Mouse (Mus musculus): ENCODE data around the gene Fam173a. TPM values are rescaled to one million over a fixed set of nuclear protein-coding genes. Genes with fewer than 3 reads are reported as not detected.

Fam173a gene
- polyA plus RNA-seq (2015; fragmentation: Nextera tagmentation; extraction: Ambion mirVana), result 89.8 and 93.0 TPM in 2 replicates

- Histone ChIP-seq H3K4me2 (replicated peaks) (peak within 1 kb of the TSS; percentile 82), H3K9ac (replicated peaks) (peak within 1 kb of the TSS; percentile 81), H3K4me1 (replicated peaks) (peaks cover 61% of the 10 kb centered on the region), H3K27me3 (no peaks in the 10 kb centered on the region), H3K9me3 (no peaks in the 10 kb centered on the region), H3K27ac (peak within 1 kb of the TSS; percentile 91), H3K4me3 (replicated peaks) (peak within 1 kb of the TSS; percentile 79), H3K36me3 (peaks cover 18% of the 10 kb centered on the region)
- WGBS, result 1% methylated on average over 14 of the region's 14 CpGs
- ATAC-seq, result peak; percentile 53
Measured at GRCm38 (mm10) chr17:25792615-25793014, at the start of gene Fam173a. Gene Fam173a, minus strand, starts transcription at chr17:25792901.

- no peak within 1 kb of the TSS for H3K4me3 ChIP-seq (replicated peaks)
- peaks cover 42% of the 10 kb centered on the region for H3K4me1 ChIP-seq (replicated peaks)
- no peaks in the 10 kb centered on the region for H3K27me3 ChIP-seq
- H3K27ac ChIP-seq, result no peak within 1 kb of the TSS
- H3K4me2 ChIP-seq (replicated peaks), result no peak within 1 kb of the TSS
- H3K36me3 ChIP-seq, result peaks cover 54% of the 10 kb centered on the region
- no peak for ATAC-seq
- WGBS, result 95% methylated on average over 22 of the region's 22 CpGs
- no peak within 1 kb of the TSS for H3K9ac ChIP-seq (replicated peaks)
- H3K9me3 ChIP-seq, result no peaks in the 10 kb centered on the region
Measured at GRCm38 (mm10) chr17:25841117-25841880, 48.6 kb upstream of the Fam173a start, which contains the start of gene Gm20683. Gene Gm20683, minus strand, starts transcription at chr17:25841763.

GRCm38 (mm10) chr17:25840519-25840918 is 47.8 kb upstream of the Fam173a start:
- ATAC-seq, result no peak
- peaks cover 50% of the 10 kb centered on the region for H3K4me1 ChIP-seq (replicated peaks)
- H3K4me3 ChIP-seq (replicated peaks), result no peak overlapping the region
- no peak overlapping the region for H3K9ac ChIP-seq (replicated peaks)
- H3K27ac ChIP-seq, result no peak overlapping the region
- H3K4me2 ChIP-seq (replicated peaks), result no peak overlapping the region
- H3K9me3 ChIP-seq, result no peaks in the 10 kb centered on the region
- peaks cover 48% of the 10 kb centered on the region for H3K36me3 ChIP-seq
- no peaks in the 10 kb centered on the region for H3K27me3 ChIP-seq
- 97% methylated on average over 6 of the region's 6 CpGs for WGBS

GRCm38 (mm10) chr17:25839455-25840235 is 46.9 kb upstream of the Fam173a start:
- H3K9ac ChIP-seq (replicated peaks), result no peak overlapping the region
- 87% methylated on average over 14 of the region's 14 CpGs for WGBS
- H3K4me3 ChIP-seq (replicated peaks), result no peak overlapping the region
- no peaks in the 10 kb centered on the region for H3K9me3 ChIP-seq
- peaks cover 53% of the 10 kb centered on the region for H3K4me1 ChIP-seq (replicated peaks)
- H3K36me3 ChIP-seq, result peaks cover 55% of the 10 kb centered on the region
- ATAC-seq, result no peak
- no peak overlapping the region for H3K27ac ChIP-seq
- no peak overlapping the region for H3K4me2 ChIP-seq (replicated peaks)
- H3K27me3 ChIP-seq, result no peaks in the 10 kb centered on the region

- H3K9ac ChIP-seq (replicated peaks), result no peak overlapping the region
- peaks cover 57% of the 10 kb centered on the region for H3K4me1 ChIP-seq (replicated peaks)
- ATAC-seq, result no peak
- H3K36me3 ChIP-seq, result peaks cover 55% of the 10 kb centered on the region
- H3K27me3 ChIP-seq, result no peaks in the 10 kb centered on the region
- no peak overlapping the region for H3K4me3 ChIP-seq (replicated peaks)
- no peaks in the 10 kb centered on the region for H3K9me3 ChIP-seq
- no peak overlapping the region for H3K4me2 ChIP-seq (replicated peaks)
- no peak overlapping the region for H3K27ac ChIP-seq
- 91% methylated on average over 4 of the region's 4 CpGs for WGBS
Measured at GRCm38 (mm10) chr17:25838904-25839303, 46.2 kb upstream of the Fam173a start.

- Histone ChIP-seq H3K4me2 (replicated peaks) (peak overlapping the region; percentile 98), H3K27ac (peak overlapping the region; percentile 80), H3K4me3 (replicated peaks) (peak overlapping the region; percentile 44; the same call in 1 of the 2 replicates), H3K27me3 (no peaks in the 10 kb centered on the region), H3K36me3 (peaks cover 55% of the 10 kb centered on the region), H3K9me3 (no peaks in the 10 kb centered on the region), H3K9ac (replicated peaks) (peak overlapping the region; percentile 78; the same call in 1 of the 2 replicates), H3K4me1 (replicated peaks) (peaks cover 52% of the 10 kb centered on the region)
- 16% methylated on average over 3 of the region's 3 CpGs for WGBS
- no peak for ATAC-seq
Measured at GRCm38 (mm10) chr17:25837533-25837932, 44.8 kb upstream of the Fam173a start.

- H3K4me2 ChIP-seq (replicated peaks), result peak within 1 kb of the TSS; percentile 98
- no peaks in the 10 kb centered on the region for H3K27me3 ChIP-seq
- H3K4me3 ChIP-seq (replicated peaks), result peak within 1 kb of the TSS; percentile 44
- peak; percentile 38 for ATAC-seq
- peak within 1 kb of the TSS; percentile 80 for H3K27ac ChIP-seq
- H3K36me3 ChIP-seq, result peaks cover 50% of the 10 kb centered on the region
- no peaks in the 10 kb centered on the region for H3K9me3 ChIP-seq
- under 1% methylated on average over 29 of the region's 29 CpGs for WGBS
- H3K4me1 ChIP-seq (replicated peaks), result peaks cover 54% of the 10 kb centered on the region
- peak within 1 kb of the TSS; percentile 78 for H3K9ac ChIP-seq (replicated peaks)
Measured at GRCm38 (mm10) chr17:25837076-25837410, 44.3 kb upstream of the Fam173a start, which contains the start of gene Rhbdl1. Gene Rhbdl1, minus strand, starts transcription at chr17:25837295.

GRCm38 (mm10) chr17:25836397-25837075 is 43.8 kb upstream of the Fam173a start:
- H3K4me2 ChIP-seq (replicated peaks), result peak overlapping the region; percentile 98
- 21% methylated on average over 23 of the region's 23 CpGs for WGBS
- H3K4me3 ChIP-seq (replicated peaks), result peak overlapping the region; percentile 44
- H3K36me3 ChIP-seq, result peaks cover 46% of the 10 kb centered on the region
- no peaks in the 10 kb centered on the region for H3K27me3 ChIP-seq
- H3K4me1 ChIP-seq (replicated peaks), result peaks cover 59% of the 10 kb centered on the region
- no peak for ATAC-seq
- H3K9ac ChIP-seq (replicated peaks), result peak overlapping the region; percentile 78
- H3K9me3 ChIP-seq, result no peaks in the 10 kb centered on the region
- H3K27ac ChIP-seq, result peak overlapping the region; percentile 80

GRCm38 (mm10) chr17:25835816-25836215 is 43.1 kb upstream of the Fam173a start:
- H3K4me1 ChIP-seq (replicated peaks), result peaks cover 66% of the 10 kb centered on the region
- H3K36me3 ChIP-seq, result peaks cover 46% of the 10 kb centered on the region
- WGBS, result 92% methylated on average over 16 of the region's 16 CpGs
- peak overlapping the region; percentile 80; the same call in 1 of the 2 replicates for H3K27ac ChIP-seq
- H3K27me3 ChIP-seq, result no peaks in the 10 kb centered on the region
- no peak overlapping the region; the same call in 1 of the 2 replicates for H3K9ac ChIP-seq (replicated peaks)
- peak overlapping the region; percentile 88; the same call in 1 of the 2 replicates for H3K4me3 ChIP-seq (replicated peaks)
- ATAC-seq, result no peak
- peak overlapping the region; percentile 98 for H3K4me2 ChIP-seq (replicated peaks)
- H3K9me3 ChIP-seq, result no peaks in the 10 kb centered on the region

- no peak overlapping the region for H3K27ac ChIP-seq
- ATAC-seq, result no peak
- H3K9ac ChIP-seq (replicated peaks), result peak overlapping the region; percentile 91; the same call in 1 of the 2 replicates
- H3K4me1 ChIP-seq (replicated peaks), result peaks cover 72% of the 10 kb centered on the region
- peaks cover 46% of the 10 kb centered on the region for H3K36me3 ChIP-seq
- H3K4me2 ChIP-seq (replicated peaks), result peak overlapping the region; percentile 98; the same call in 1 of the 2 replicates
- H3K9me3 ChIP-seq, result no peaks in the 10 kb centered on the region
- 0 out of 2 replicates have a peak overlapping the region, but pooled peaks have one; percentile 88 for H3K4me3 ChIP-seq (replicated peaks)
- H3K27me3 ChIP-seq, result no peaks in the 10 kb centered on the region
- WGBS, result 98% methylated on average over 7 of the region's 7 CpGs
Measured at GRCm38 (mm10) chr17:25835301-25835700, 42.6 kb upstream of the Fam173a start.

GRCm38 (mm10) chr17:25834595-25835222 is 42.0 kb upstream of the Fam173a start:
- Histone ChIP-seq H3K9ac (replicated peaks) (peak overlapping the region; percentile 91), H3K4me3 (replicated peaks) (peak overlapping the region; percentile 88), H3K9me3 (no peaks in the 10 kb centered on the region), H3K4me2 (replicated peaks) (peak overlapping the region; percentile 98), H3K27me3 (no peaks in the 10 kb centered on the region), H3K36me3 (peaks cover 46% of the 10 kb centered on the region), H3K27ac (peak overlapping the region; percentile 95; the same call in 1 of the 2 replicates), H3K4me1 (replicated peaks) (peaks cover 77% of the 10 kb centered on the region)
- WGBS, result 89% methylated on average over 12 of the region's 12 CpGs
- ATAC-seq, result no peak
